Mouse (Mus musculus) CH12.LX (cell line): ENCODE results near the gene Prkca. TPM values are rescaled to one million over a fixed set of nuclear protein-coding genes. Genes with fewer than 3 reads are reported as not detected.

Source experiments
- DNase-seq: peaks from one replicate; pipeline ENCODE4 v3.0.0-alpha.2; 2013; ENCODE audit errors: extremely low read depth
- H3K27ac ChIP-seq: 2 replicates; pipeline ENCODE4 v1.5.1; 2012; ENCODE audit warnings: low read depth, mild to moderate bottlenecking, control low read depth, moderate library complexity; ENCODE audit not compliant: insufficient read depth
- H3K27me3 ChIP-seq: replicated peaks from 2 replicates; pipeline ENCODE3; 2012; ENCODE audit warnings: inconsistent platforms
- H3K36me3 ChIP-seq, 2 experiments: replicated peaks in 1 of 2; 2 replicates each; pipeline versions ENCODE3 to v1.6.1; 2012; ENCODE audit warnings: inconsistent platforms in 1 of 2, low read length in 1 of 2, mild to moderate bottlenecking in 1 of 2, mixed read lengths in 1 of 2, moderate library complexity in 1 of 2; ENCODE audit not compliant: control insufficient read depth in 1 of 2, insufficient read depth in 1 of 2
- H3K4me1 ChIP-seq, 2 experiments: 2 replicates each; pipeline ENCODE4 v1.6.1; 2012; ENCODE audit warnings: inconsistent platforms in 1 of 2, moderate library complexity in 1 of 2; ENCODE audit not compliant: insufficient read depth in 2 of 2, control insufficient read depth in 1 of 2
- H3K4me2 ChIP-seq: 2 replicates; pipeline ENCODE4 v1.6.1; 2012; ENCODE audit warnings: low read depth, mild to moderate bottlenecking, control low read depth; ENCODE audit not compliant: poor library complexity, insufficient read depth, severe bottlenecking
- H3K4me3 ChIP-seq, 3 experiments: fragments of 150-350 bp in 1 of 3; sonication (generic) in 1 of 3; replicated peaks in 1 of 3; 2 replicates each; pipeline versions ENCODE3 to v1.5.1; 2011 to 2012; ENCODE audit warnings: low read depth in 2 of 3, low read length in 2 of 3, mild to moderate bottlenecking in 2 of 3, moderate library complexity in 2 of 3, control low read depth in 1 of 3, improper control_type of control experiment in 1 of 3, inconsistent platforms in 1 of 3, mixed read lengths in 1 of 3; ENCODE audit not compliant: poor library complexity in 1 of 3
- H3K79me2 ChIP-seq: replicated peaks from 2 replicates; pipeline ENCODE4 v1.6.1; 2012; ENCODE audit warnings: mild to moderate bottlenecking, moderate library complexity; ENCODE audit not compliant: control insufficient read depth, poor library complexity, insufficient read depth, severe bottlenecking; ENCODE audit errors: extremely low read depth
- H3K9ac ChIP-seq: 2 replicates; pipeline ENCODE4 v1.6.1; 2012; ENCODE audit warnings: low read depth, mild to moderate bottlenecking, control low read depth, moderate library complexity; ENCODE audit not compliant: insufficient read depth
- H3K9me3 ChIP-seq: replicated peaks from 2 replicates; pipeline ENCODE3; 2012; ENCODE audit warnings: low read length, inconsistent platforms, mixed read lengths
- BHLHE40 ChIP-seq: IDR thresholded peaks from 2 replicates; pipeline ENCODE4 v1.6.1; 2011; ENCODE audit warnings: mild to moderate bottlenecking, low read depth, low read length, improper control_type of control experiment
- CHD2 ChIP-seq: IDR thresholded peaks from 2 replicates; pipeline ENCODE4 v1.6.1; 2011; ENCODE audit warnings: low read length, improper control_type of control experiment
- E2F4 ChIP-seq: IDR thresholded peaks from 2 replicates; pipeline ENCODE4 v1.6.1; 2011; ENCODE audit warnings: low read depth, low read length, improper control_type of control experiment; ENCODE audit not compliant: insufficient replicate concordance
- EP300 ChIP-seq: IDR thresholded peaks from 2 replicates; pipeline ENCODE4 v1.6.1; 2011; ENCODE audit warnings: low read length, improper control_type of control experiment
- GABPA ChIP-seq: IDR thresholded peaks from 2 replicates; pipeline ENCODE4 v1.6.1; 2012; ENCODE audit warnings: low read depth, low read length, improper control_type of control experiment, inconsistent platforms; ENCODE audit not compliant: insufficient replicate concordance
- HCFC1 ChIP-seq: IDR thresholded peaks from 2 replicates; pipeline ENCODE4 v1.6.1; 2012; ENCODE audit warnings: low read depth, mild to moderate bottlenecking, inconsistent platforms, low read length, improper control_type of control experiment
- IRF4 ChIP-seq: IDR thresholded peaks from 2 replicates; pipeline ENCODE4 v1.6.1; 2014; ENCODE audit warnings: low read depth, mild to moderate bottlenecking, inconsistent platforms, low read length, improper control_type of control experiment
- JUN ChIP-seq: IDR thresholded peaks from 2 replicates; pipeline ENCODE4 v1.6.1; 2011; ENCODE audit warnings: low read depth, mild to moderate bottlenecking, low read length, improper control_type of control experiment, moderate library complexity; ENCODE audit not compliant: insufficient read depth
- JUND ChIP-seq: conservative IDR thresholded peaks from 2 replicates; pipeline ENCODE4 v1.6.1; 2011; ENCODE audit warnings: low read depth, low read length, improper control_type of control experiment
- KAT2A ChIP-seq: IDR thresholded peaks from 2 replicates; pipeline ENCODE4 v1.6.1; 2012; ENCODE audit warnings: low read length, improper control_type of control experiment, inconsistent platforms; ENCODE audit not compliant: insufficient replicate concordance
- MAFK ChIP-seq: IDR thresholded peaks from 2 replicates; pipeline ENCODE4 v1.6.1; 2011; ENCODE audit warnings: low read length, improper control_type of control experiment; ENCODE audit not compliant: insufficient replicate concordance
- MAX ChIP-seq: IDR thresholded peaks from 2 replicates; pipeline ENCODE4 v1.6.1; 2011; ENCODE audit warnings: low read length, improper control_type of control experiment
- MEF2A ChIP-seq: IDR thresholded peaks from 2 replicates; pipeline ENCODE4 v1.6.1; 2014; ENCODE audit warnings: low read depth, mild to moderate bottlenecking, inconsistent platforms, low read length, improper control_type of control experiment, borderline replicate concordance
- MYC ChIP-seq: IDR thresholded peaks from 2 replicates; pipeline ENCODE4 v1.6.1; 2011; ENCODE audit warnings: low read depth, mild to moderate bottlenecking, improper control_type of control experiment, low read length
- NELFE ChIP-seq: IDR thresholded peaks from 2 replicates; pipeline ENCODE4 v1.6.1; 2011; ENCODE audit warnings: low read depth, low read length, improper control_type of control experiment
- NRF1 ChIP-seq: IDR thresholded peaks from 2 replicates; pipeline ENCODE4 v1.6.1; 2014; ENCODE audit warnings: low read depth, mild to moderate bottlenecking, inconsistent platforms, low read length, improper control_type of control experiment, moderate library complexity
- PAX5 ChIP-seq: IDR thresholded peaks from 2 replicates; pipeline ENCODE4 v1.6.1; 2012; ENCODE audit warnings: low read length, inconsistent platforms, mixed read lengths
- POLR2AphosphoS2 ChIP-seq: IDR thresholded peaks from 2 replicates; pipeline ENCODE4 v1.6.1; 2011; ENCODE audit warnings: low read depth, low read length, improper control_type of control experiment
- RAD21 ChIP-seq: IDR thresholded peaks from 2 replicates; pipeline ENCODE4 v1.6.1; 2011; ENCODE audit warnings: low read depth, mild to moderate bottlenecking, low read length, improper control_type of control experiment, moderate library complexity
- RCOR1 ChIP-seq: conservative IDR thresholded peaks from 2 replicates; pipeline ENCODE4 v1.6.1; 2012; ENCODE audit warnings: low read depth, mild to moderate bottlenecking, inconsistent platforms, low read length, improper control_type of control experiment
- SMC3 ChIP-seq: IDR thresholded peaks from 2 replicates; pipeline ENCODE4 v1.6.1; 2011; ENCODE audit warnings: low read depth, low read length, improper control_type of control experiment
- TBP ChIP-seq: conservative IDR thresholded peaks from 2 replicates; pipeline ENCODE4 v1.6.1; 2011; ENCODE audit warnings: low read depth, low read length, improper control_type of control experiment
- TCF12 ChIP-seq: IDR thresholded peaks from 2 replicates; pipeline ENCODE4 v1.6.1; 2014; ENCODE audit warnings: low read depth, mild to moderate bottlenecking, inconsistent platforms, low read length, improper control_type of control experiment
- UBTF ChIP-seq: IDR thresholded peaks from 2 replicates; pipeline ENCODE4 v1.6.1; 2012; ENCODE audit warnings: low read depth, mild to moderate bottlenecking, inconsistent platforms, low read length, improper control_type of control experiment, moderate library complexity
- USF1 ChIP-seq: IDR thresholded peaks from 2 replicates; pipeline ENCODE4 v1.6.1; 2014; ENCODE audit warnings: low read depth, mild to moderate bottlenecking, inconsistent platforms, low read length, improper control_type of control experiment
- USF2 ChIP-seq: conservative IDR thresholded peaks from 2 replicates; pipeline ENCODE4 v1.6.1; 2011; ENCODE audit warnings: low read depth, low read length, improper control_type of control experiment
- ZC3H11A ChIP-seq: IDR thresholded peaks from 2 replicates; pipeline ENCODE4 v1.6.1; 2012; ENCODE audit warnings: low read depth, mild to moderate bottlenecking, inconsistent platforms, low read length, improper control_type of control experiment
- ZKSCAN1 ChIP-seq: IDR thresholded peaks from 2 replicates; pipeline ENCODE4 v1.6.1; 2012; ENCODE audit warnings: low read depth, inconsistent platforms, low read length, improper control_type of control experiment, borderline replicate concordance
- ZMIZ1 ChIP-seq: IDR thresholded peaks from 2 replicates; pipeline ENCODE4 v1.6.1; 2012; ENCODE audit warnings: low read depth, mild to moderate bottlenecking, inconsistent platforms, low read length, improper control_type of control experiment
- ZNF384 ChIP-seq: IDR thresholded peaks from 2 replicates; pipeline ENCODE4 v1.6.1; 2012; ENCODE audit warnings: low read depth, low read length, improper control_type of control experiment, inconsistent platforms
- dilution Hi-C: fragments of 300-500 bp; cut with MboI; formaldehyde crosslinking; loops from 2 replicates; pipeline ENCODE4 v1.14.3; 2020; ENCODE audit warnings: low sequenced_read_pairs; ENCODE audit not compliant: extremely low pct_unique_long_range_greater_than_20kb, extremely low pct_ligation_motif_present
- in situ Hi-C: fragments of 300-500 bp; cut with MboI; formaldehyde crosslinking; loops from 3 replicates; pipeline ENCODE4 v1.14.3; 2019; ENCODE audit warnings: low sequenced_read_pairs, low pct_ligation_motif_present, low pct_unique_long_range_greater_than_20kb, mixed read lengths
- polyA plus RNA-seq: library from polyadenylated mRNA; unstranded; fragments of >175 nt; gene quantifications from 2 replicates; pipeline ENCODE4 v1.2.1, GENCODE M21; 2012; ENCODE audit warnings: low read depth; ENCODE audit not compliant: insufficient read length
- total RNA-seq, 2 experiments: library from RNA; depleted of rRNA; stranded (reverse); fragments of 300-350 nt in 1 of 2; fragments of >200 nt in 1 of 2; gene quantifications; 2 replicates each; pipeline ENCODE4 v1.2.3; 2012 to 2014

The Prkca gene
- total and polyA plus RNA-seq, 3 experiments: 40.0 to 107 (median 43.7) TPM

DNA sequence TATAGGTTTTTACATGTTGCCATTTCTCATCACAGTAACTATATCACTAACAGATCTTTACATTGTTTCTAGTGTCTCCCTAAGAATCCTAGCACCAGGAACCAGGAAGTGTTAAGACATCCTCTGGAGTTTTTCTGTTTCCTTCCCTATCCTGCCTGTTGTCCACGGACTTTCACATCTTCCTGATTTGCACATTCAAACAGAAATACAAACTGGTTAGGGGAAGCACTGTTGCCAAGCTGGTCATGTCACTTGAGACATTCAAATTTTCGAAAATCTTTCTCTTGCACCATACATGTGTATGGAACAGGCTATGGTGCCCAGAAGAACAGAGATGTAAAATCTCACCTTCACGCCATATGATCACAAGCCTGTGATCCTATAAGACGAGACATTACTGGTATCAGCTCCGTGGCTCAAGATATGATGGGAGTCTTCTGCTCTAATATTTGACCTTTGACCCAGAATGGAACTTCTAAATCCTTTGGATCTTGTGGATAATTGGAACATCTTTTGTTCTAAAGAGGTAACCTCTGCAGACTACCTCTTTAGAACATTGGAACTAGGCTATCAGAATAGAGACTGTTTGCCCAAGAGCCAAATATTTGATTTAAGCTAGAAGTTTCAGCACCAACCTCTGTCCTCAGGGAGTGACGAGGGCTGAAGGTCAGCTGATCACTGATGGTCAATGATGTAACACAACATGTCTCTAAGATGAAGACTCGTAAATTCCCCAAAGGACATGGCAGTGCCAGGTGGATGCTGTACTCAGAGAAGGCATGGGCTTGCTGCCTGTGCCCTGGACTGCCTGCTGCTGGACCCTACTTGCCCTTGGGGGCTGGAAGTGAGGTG is 91.6 kb downstream of the Prkca start (continued):
- peak; percentile 67 for TF ChIP-seq BHLHE40
- no peak for TF ChIP-seq TBP
- TF ChIP-seq ZNF384: no peak
- TF ChIP-seq MAFK: 0 out of 2 replicates have a peak, but pooled peaks have one; percentile 13
- no peak for TF ChIP-seq ZC3H11A
- TF ChIP-seq RAD21: no peak; the same call in 1 of the 2 replicates
- no peak for TF ChIP-seq E2F4
- TF ChIP-seq SMC3: peak; percentile 5; the same call in 1 of the 2 replicates
- no peak for TF ChIP-seq ZMIZ1
- TF ChIP-seq EP300: 0 out of 2 replicates have a peak, but pooled peaks have one; percentile 42
- TF ChIP-seq USF1: peak; percentile 75
- TF ChIP-seq MAX: peak; percentile 67; the same call in 1 of the 2 replicates

DNA sequence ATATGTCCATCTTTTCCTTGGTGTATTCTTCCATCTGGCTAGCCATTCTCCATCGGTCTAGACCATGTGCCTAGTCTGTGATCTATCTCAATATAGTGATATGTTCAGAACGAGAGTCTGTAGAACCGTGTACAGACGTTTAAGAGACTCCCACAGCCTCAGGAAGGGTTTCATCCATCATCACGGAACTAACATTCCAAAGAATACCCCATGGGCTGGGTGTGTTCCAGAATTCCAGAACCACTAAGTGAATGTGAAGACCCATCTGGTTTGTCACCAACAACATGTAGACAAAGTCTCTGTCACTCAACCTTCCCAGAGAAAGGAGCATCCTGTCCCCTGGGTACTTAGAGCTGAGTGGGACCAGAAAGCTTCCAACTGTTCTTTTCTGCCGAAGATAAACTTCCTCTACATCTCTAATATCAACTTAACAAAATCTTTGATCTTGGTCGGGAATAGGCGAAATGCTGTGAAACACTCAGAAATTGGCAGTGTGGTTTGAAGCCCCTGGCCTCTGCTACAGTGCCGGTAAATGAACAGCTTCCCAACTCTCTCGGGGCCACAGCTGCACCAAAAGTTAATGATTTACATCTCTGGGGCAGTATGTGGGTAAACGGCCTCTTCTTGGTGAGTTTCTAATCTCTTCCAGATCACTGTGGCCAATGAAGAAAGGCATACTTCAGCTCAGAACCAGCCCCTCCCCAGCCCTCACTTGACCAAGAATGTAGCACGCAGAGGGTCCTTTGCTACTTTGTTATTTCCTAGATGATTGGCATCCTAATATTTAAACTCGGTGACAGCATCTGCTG is 92.7 kb downstream of the Prkca start:
- H3K4me1 ChIP-seq: peaks cover 49 to 99% of the 10 kb centered on the region in 2 experiments
- TF ChIP-seq CHD2 (no peak), NRF1 (peak; percentile 26; the same call in 1 of the 2 replicates), ZKSCAN1 (no peak), ZNF384 (no peak), MYC (0 out of 2 replicates have a peak, but pooled peaks have one; percentile 54), NELFE (0 out of 2 replicates have a peak, but pooled peaks have one; percentile 53), RCOR1 (no peak; the same call in 1 of the 2 replicates), GABPA (no peak), MAFK (0 out of 2 replicates have a peak, but pooled peaks have one; percentile 9), MEF2A (peak; percentile 77; the same call in 1 of the 2 replicates), JUN (no peak), RAD21 (no peak; the same call in 1 of the 2 replicates), PAX5 (no peak), ZC3H11A (no peak), UBTF (no peak), E2F4 (no peak), JUND (no peak), HCFC1 (no peak), SMC3 (no peak; the same call in 1 of the 2 replicates), POLR2AphosphoS2 (no peak), KAT2A (0 out of 2 replicates have a peak, but pooled peaks have one; percentile 28), USF2 (no peak), TCF12 (peak; percentile 94), MAX (peak; percentile 68; the same call in 1 of the 2 replicates), USF1 (no peak), TBP (peak; percentile 80; the same call in 1 of the 2 replicates), IRF4 (peak; percentile 73)

More for the DNA sequence above, 92.7 kb downstream of the Prkca start:
- Histone ChIP-seq H3K27me3 (no peaks in the 10 kb centered on the region), H3K9ac (peak overlapping the region; percentile 64), H3K36me3 (peaks cover 4 to 22% of the 10 kb centered on the region in 2 experiments), H3K79me2 (peaks cover 17% of the 10 kb centered on the region), H3K4me2 (peak overlapping the region; percentile 86), H3K27ac (peak overlapping the region; percentile 90), H3K4me3 (peak overlapping the region in 1 of 3 experiments; percentile 3), H3K9me3 (peaks cover 6% of the 10 kb centered on the region)
- peak; percentile 90 for DNase-seq
- in situ Hi-C loops (no loop called here), dilution Hi-C loops (no loop called here)
